Mouse (Mus musculus): ENCODE measurements at regions not wholly inside any gene's neighbourhood (a gene's known extent, or its start where the extent isn't known, plus 50 kb on each side); places are given as distances from the start of the nearest gene placed in this dataset.

DNA sequence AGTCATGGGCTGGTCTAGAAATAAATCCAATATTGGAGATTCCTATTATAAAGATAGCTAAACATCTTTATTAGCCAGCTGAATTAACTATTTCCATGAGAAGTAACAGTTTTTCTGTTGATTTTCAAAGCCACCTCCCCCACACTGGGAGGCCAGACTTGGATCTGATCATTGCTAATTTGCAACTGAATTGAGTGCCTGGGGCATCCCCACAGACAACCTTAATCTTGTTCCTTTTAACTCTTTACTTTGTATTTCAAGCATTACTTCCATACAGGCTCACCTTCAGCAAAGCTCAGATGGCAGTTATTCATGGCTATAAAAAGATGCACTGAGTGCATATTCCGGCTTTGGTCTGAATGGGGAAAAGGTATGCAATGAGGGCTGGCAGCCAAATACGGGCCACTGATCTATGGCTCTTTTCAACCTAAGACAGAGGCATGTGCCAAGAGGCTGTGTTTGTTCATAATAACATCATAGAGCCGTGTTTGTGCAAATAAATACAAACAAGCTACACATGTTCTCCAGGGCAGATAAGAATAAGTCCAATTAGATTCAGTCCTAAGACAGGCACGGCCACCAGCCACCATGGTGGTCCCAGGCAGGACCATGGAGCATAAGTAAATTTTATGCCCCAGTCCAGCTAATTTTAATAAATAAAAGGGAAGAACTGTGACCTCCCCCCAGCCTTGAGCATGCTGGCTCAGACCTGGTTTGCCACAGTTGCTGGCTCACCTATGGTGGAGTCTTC, 194.5 kb upstream of the Ttc29 start:
- DNase-seq: no peak

DNA sequence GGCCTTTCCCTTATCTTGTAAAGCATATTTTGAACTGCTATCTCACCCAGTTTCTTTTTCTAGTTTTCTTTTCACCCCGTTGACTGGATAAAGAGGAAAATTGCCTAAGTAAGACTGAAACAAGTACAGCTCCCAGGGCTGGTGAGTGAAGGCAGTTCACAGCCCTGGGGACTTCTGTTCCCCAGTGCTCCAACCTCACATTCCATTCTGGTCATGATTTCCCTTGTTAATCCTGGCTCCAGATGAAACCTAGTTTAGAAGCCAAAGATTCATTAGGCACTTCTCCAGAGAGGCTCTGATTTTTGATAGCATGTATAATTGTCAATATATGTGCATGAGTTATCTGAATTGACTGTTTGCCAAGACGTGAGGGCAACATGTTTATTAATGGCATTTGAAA, 191.6 kb upstream of the Ttc29 start:
- no peak for DNase-seq

DNA sequence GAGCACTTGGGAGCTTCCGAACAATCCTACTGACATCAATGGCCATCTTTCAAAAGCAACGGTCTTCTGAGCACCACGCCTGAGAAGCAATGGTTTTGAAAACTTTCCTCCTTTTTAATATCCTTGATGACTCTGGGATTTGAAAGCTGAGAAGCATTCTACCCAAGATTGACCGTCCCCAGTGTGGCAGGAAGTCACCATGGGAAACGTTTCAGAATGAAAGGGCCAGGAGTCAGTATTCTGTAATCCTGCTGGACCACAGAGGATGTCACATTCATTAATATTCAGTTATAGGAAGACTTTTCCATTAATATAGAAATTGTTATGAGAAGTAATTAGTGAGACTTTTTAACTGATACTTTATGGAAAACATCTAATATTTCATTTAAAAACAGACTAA, 190.1 kb upstream of the Ttc29 start:
- no peak for DNase-seq

DNA sequence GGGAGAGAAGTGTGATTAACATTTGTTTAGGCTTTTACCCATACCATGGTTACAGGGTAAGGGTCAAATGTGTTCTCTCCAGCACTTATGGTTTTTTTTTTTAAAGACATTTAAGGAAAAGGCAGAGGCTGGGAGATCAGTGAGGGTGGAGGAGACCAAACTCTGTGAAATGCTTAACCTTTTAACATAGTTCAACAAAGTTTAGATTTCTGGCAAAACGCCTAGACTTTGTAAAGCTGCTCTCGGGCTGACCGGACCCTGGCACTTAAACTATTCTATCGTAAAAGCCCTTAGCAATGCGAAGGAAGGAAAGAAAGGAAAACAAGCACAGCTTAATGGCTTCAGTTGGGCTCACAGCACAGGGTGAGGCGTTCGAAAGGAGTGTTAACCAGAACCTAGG, 189.6 kb upstream of the Ttc29 start:
- peak; percentile 52 for DNase-seq

DNA sequence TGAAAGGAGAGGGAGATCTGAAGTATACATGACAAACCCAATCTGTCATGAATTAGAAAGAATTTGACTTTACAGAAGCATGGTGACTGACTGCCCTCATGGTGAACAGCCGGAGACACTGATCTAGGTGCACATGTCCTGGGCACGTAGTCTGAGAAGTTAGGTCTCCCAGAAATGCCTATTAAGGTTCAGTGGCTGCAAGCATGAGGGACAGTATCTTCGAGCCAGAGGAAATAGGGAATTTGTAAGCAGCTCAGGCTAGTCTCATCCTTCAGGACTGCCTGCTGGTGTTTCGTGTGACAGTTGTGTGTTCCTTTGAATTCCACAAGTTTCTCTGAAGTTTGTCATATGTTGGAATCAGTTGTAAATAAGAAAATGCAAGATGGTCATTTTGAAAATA, 189.2 kb upstream of the Ttc29 start:
- no peak for DNase-seq

DNA sequence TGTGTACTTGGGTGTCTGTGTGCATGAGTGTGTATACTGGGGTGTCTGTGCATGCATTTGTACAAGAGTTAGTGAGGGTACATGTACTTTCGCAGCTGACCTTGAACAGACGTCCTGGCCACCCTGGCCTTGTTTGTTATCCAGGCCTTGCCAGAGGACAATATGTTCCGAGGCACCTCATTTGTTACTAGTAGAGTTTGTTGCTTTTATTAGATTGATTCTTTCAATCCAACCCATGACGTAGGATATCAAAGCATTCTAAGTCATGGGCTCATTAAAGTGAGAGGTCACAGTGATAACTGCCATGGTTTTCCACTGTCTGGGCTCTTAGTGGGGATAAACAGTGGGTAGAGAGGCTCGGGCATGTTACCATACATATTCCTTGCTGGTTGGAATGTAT, 188.1 kb upstream of the Ttc29 start:
- DNase-seq: peak; percentile 76

DNA sequence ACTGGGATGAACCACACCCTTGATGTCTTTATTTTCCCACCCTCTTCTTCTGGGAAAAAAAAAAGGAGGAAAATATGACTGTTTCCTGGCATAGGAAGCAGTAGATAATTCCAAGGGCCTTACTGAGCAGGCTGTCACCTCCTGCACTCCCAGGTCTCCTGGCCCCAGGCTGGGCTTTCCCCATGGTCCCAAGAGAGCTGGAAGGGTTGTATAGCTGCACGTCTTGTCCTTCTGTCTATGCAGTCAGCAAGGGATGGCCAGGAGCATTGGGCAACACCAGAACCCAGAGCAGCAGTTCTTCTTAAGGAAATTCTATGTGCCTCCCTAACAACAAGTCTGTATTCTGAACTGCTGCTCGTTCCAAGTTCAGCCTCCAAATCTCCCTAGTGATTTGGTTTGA, 185.7 kb upstream of the Ttc29 start:
- no peak for DNase-seq

DNA sequence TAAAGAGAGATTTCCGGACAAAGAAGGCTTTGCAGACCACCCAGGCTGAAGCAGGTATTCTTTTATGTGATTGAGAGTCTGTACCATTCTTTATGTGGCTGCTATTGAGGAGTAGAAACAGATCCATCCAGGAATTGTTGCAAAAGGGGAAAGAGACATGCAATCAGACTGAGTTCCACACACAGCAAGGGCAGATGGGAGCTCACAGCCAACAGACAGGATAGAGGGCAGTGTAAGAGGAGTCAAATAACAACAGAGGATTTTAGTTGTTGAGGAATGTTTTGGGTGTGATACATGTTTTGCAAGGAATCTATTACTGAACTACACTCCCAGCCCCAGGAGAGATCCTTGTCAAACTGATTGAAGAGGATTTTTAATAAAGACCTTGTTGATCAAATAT, 184.2 kb upstream of the Ttc29 start:
- no peak for DNase-seq

DNA sequence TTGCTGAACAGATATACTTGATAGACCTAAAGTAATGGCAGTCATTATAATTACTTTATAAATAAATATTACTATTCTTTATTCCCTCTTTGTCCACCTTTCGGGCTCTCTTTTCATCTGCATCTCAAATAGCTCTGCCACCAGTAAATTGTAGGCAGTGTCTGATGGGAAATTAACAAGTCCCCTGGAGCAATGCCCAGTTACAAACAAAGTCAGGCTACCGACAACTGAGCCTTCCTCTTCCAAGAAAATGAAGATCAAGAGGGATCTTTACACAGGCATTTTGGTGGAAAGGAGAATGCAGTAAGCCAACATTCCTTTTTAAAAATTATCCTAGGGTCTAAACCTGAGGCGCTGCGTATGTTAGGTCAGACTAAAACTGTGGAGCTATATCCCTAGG, 181.3 kb upstream of the Ttc29 start:
- no peak for DNase-seq

DNA sequence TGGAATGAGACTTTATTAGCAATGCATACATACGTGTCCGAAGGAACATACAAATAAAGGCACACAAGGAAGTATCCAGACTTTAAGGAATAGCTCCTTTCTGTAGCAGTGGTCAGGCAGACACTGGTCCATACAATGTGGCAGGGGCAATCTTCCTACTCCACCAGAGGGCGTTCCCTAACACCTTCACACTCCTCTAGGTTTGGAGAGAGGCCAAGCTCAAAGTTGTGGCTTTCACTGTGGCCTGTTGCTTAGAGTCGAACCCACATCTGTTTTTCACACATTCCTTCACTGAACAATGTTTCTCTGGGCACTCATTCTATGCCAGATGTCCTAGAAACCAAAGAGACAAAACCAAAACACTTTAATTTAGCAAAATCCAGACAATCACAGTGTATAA, 178.4 kb upstream of the Ttc29 start:
- no peak for DNase-seq

DNA sequence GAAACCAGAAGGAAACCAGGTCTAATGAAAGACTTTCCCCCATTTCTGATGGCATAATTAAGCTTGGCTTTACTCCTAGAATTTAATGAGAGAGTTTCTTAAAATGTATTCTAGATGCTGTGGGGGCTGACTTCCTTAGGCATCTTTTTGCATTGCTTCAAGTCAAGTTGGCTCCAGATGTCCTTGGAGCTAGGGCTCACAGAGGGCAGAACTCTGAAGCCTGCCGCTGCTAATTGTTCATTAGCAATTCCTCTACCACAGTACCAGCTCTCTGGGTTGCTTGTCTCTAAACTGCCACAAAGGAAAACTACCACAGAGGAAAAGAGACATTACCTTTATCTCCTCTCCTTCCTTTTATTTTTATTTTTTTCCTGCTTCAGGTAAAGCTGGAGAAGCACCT, 175.9 kb upstream of the Ttc29 start:
- DNase-seq: no peak

DNA sequence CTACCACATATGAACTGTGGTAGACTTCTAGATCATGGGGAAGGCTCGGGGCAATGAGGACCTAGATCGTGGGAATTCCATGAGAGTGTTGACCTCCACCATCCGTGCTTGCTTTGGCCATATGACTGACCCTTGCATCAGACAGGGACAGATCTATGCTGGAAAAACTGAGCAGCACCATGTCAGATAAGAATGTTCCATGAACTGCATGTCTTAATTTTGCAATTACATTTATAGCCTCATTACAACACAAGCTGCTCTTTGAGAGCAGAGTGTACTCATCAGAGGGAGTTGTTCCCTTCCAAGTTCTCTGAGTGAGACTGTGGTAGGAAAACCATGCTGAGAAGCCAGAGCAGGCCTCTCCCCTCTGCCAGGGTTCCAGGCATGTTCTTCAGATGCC, 166.4 kb upstream of the Ttc29 start:
- no peak for DNase-seq

DNA sequence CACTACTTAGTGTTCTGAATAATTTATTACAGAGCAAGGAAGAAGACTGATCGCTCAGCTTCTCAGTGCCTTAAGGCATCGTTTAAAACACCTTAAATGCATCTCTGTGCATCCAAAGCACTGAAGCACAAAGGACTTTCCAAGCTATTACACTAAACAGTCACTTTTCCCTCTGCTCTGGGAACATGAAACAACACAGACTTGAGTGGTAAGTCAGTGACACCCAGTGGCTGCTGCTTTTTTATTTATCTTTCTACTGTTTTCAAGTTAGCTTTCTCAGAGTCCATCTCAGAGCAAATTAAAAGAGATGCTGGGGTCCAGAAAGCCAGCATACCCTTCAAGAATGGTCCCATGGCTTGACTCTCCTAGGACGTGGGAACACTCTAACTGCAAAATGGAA, 162.3 kb upstream of the Ttc29 start:
- no peak for DNase-seq

DNA sequence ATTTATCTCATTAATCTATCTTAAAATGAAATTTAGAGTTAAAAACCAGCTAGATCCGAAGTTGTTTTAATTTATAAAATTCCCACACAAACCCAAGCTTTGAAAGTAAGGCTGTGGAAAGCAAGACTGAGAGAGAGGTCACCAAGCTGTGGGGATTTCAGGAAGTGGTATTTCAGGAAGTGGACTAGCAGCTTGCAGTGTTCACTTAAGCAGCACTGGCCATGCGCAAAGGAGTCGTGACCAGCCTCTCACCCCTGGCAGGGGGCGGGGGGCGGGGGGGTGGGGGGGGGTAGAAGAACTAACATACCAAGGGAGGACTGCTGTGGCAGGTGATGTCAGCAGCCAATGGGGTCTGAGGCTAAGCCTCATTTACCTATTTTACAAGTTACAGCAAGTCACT, 158.7 kb upstream of the Ttc29 start:
- DNase-seq: no peak

DNA sequence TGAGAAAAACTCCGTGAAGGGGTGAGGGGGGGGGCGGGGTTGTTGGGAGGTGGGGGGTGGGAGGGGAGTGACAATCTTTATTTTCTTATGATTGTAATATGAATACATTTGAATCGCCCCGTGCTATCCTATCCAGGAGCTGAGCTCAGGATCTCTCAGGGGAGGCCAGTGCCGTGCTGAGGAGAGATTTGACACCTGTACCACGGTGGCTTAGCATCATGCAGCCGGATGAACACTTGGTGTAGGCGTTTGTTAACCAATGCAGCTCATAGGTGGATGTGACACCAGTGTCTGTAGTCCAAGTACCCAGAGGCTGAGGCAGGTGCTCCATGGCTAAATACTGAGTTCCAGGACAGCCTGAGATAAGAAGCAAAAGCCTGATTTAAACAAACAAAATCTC, 158.2 kb upstream of the Ttc29 start:
- DNase-seq: no peak

DNA sequence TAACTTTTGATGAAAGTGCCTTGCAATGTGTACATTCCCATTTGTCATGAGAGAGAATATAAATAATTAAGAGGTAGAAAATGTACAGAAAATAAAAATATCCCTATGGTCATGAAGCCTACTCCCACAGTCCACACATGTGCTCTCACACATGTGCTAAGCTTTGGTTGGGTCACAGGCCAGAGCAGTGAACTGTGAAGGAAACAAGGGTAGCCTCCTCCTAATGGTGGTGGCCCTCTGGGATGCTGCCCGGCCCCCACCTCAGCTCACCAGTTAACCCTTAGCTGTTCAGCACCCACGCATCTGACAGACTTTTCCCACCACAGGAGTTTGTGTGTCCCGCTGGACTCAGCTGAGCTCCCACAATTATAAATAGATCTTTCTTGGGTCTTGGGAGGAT, 157.6 kb upstream of the Ttc29 start:
- DNase-seq: no peak

DNA sequence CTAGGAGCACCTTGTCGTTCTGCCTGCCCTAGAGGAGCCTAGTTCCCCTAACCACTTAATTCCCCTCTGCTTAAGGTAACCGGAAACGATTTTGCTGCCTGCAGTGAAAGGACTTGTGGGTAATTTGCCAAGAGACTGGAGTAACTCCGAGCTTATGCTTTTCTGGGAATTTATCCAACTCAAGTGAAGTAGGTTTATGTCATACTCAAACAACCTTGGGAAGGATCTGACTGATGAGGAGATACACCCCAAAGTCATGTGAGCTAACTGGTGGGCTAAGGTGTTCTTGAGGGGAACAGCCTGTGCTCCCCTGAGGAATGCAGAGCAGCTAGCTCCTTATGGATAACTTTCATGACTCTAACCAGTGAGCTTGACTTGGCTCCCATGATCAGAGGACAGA, 155.7 kb upstream of the Ttc29 start:
- no peak for DNase-seq

DNA sequence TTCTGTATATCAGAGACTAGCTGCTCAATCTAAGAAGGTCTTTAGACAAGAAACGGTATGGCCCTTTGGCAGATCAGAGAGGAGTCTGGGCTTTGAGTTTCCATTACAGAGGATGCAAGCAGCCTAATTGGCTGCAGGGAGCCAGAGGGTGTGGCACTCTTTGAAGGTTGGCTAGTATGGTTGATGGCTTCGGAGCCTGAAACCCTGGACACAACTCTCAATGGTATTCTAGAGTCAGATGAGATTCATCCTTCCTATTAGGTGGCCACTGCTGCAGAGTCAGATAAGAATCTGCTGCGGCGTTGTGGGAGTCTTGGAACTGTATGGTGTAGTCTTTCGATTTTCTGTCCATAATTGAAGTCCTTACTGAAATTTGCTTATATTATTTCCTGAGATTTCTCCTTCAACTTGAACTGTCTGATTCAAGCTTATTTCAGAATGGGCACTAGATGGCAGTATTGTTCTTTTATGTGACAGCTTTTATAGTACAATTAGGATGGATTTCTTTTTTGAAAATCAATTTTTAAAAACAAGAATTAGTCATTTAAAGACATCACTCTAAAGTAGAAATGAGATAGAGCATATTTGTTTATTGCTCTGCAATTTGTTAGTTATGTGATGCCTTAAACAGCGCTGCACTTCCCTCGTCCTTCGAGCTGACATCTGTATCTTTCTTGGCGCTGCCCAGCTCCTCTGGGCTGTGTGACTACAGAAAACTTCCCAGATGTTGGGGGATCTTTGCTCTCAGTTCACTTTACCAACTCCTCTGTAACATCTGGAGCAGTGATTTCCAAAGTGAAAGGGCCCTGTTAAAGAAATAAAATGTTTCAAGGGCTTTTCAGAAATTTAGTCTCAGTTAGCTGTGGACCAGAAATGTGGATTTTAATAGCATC, 151.0 kb upstream of the Ttc29 start:
- DNase-seq: peak; percentile 73

DNA sequence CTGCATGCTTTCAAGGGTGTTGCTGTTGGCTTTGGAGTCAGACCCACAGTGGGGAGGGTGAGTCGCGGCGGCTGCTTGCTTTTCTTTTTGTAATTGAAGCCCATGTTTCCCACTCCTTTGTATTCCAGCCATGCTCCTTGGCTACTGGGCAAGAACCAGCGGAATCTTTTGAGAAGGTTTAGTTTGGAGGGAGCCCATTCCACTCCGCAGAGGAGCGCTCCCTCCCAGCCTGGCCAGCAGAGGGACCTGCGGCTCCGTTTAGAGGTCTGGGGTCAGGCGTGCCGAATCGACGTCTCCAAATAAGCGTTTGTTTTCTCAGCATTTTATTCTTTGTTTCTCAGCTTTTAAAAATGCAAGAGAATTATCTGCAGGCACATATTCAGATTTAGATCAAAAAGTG, 149.6 kb upstream of the Ttc29 start:
- DNase-seq: peak; percentile 67

DNA sequence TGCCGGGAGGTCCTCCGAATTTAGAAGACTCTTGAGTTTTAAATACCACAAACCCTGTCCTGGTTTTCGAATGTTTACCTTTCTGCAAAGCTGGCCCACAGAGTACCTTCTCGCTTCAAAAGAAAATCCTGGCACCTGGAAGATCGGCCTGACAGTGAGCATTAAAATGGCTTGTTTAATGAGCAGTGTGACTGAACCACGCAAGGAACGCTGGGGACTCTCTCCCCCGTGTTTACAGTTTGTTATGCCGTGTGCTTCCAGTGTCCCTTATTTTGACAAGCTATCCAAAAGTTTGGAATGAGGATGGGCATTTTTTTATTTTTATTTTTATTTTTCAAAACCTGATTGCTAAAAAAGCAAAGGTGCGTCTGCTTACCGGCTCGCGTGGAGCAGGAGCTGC, 148.9 kb upstream of the Ttc29 start:
- DNase-seq: no peak

DNA sequence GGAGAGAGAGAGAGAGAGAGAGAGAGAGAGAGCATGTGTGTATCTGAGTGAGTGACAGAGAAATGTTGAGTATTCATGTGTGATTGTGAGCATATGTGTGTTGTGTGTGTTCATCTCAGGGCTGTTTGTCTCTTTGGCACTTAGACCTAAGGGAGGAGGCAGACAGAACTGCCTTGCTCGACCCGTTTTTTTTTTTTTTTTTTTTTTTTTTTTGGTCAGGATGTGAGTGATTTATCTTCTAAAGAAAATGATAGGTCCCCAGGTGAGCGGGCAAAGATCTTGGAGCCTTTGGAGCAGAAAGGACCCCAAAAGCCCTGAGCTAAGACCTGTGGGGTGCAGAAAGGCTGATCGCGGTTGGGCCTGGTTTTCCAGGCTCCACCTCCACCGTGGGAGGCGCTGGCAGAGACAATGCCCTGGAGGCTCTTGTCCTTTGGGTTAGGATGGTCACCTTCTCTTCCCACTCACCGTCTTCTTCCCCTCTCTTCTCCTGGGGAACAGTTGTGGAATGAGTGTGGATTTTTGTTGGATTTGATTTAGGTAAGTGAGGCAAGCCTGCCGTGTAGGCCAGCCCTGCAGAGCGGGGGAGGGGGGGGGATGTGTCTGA, 147.1 kb upstream of the Ttc29 start:
- DNase-seq: no peak

DNA sequence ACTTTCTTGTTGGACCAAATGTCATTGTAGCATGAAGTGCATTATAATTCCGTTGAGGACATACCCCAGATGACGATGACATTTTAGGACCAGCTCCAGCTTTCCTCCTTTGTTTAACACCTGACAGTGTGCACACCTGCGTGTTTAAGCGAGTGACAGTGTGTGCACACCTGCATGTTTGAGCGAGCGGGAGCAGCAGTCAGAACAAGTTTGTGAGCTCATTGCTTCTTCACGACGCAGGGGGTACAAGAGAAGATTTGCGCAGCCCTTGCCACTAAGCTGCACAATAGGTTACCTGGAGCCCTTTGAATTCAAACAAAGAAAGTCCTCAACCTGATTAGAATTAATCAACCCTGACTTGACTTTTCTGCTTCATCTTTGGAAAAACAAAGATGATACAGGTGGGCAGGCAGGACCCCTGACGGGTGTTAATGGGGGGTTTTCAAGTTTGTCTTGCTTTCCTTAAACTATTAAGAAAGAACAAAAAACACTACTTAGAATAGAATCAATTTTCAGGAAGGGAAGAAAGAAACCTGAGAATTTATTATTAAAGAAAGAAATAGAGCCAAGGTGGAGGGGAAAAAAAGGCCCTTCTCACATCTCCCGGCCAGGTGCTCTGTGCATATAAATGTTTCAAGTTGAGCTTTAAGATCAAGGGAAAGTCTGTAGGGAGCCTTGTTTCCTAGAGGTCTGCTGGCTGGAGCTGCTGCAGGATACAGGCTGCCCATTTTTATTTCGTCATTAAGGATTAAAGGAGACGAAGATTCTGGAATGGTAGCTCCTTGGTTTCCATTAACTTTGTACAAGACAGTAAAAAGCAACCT, 144.8 kb upstream of the Ttc29 start:
- no peak for DNase-seq

DNA sequence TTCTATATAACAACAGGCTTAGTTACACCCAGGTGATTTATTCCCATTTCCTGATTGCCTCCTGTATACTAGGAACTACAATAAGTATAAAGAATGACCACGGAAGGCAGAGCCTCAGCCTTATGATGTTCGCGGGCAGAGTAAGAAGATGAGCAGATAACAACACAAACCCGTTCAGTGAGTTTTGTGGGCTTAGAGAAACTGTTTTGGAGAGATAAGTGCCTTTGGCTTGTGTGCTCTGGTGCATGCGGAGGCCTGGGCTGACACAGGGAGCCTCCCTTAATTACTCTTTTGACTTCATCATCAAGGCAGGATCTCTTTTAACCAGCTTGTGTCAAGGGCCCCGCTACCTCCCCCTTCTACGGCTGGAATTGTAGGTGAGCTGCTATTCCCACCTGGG, 139.3 kb upstream of the Ttc29 start:
- DNase-seq: no peak
